Mouse (Mus musculus) liver (tissue): Measurements from ENCODE around the gene Apbb2.

Source experiments
- DNase-seq: peaks from one replicate; pipeline ENCODE4 v3.0.0-alpha.2; 2020; ENCODE audit warnings: mixed read lengths

Apbb2 gene

GRCm38 (mm10) chr5:66408546-66408945, 210.0 kb downstream of the Apbb2 start:
- no peak for DNase-seq

- DNase-seq = no peak
Measured at GRCm38 (mm10) chr5:66407948-66408347, 210.6 kb downstream of the Apbb2 start.

GRCm38 (mm10) chr5:66406431-66406830, 212.2 kb downstream of the Apbb2 start:
- no peak for DNase-seq

- DNase-seq = no peak
Measured at GRCm38 (mm10) chr5:66405731-66406399, 212.7 kb downstream of the Apbb2 start.

- DNase-seq = no peak
Measured at GRCm38 (mm10) chr5:66405305-66405704, 213.3 kb downstream of the Apbb2 start.

GRCm38 (mm10) chr5:66400563-66400962, 218.0 kb downstream of the Apbb2 start:
- DNase-seq = no peak

- no peak for DNase-seq
Measured at GRCm38 (mm10) chr5:66399264-66399620, 219.3 kb downstream of the Apbb2 start.

- no peak for DNase-seq
Measured at GRCm38 (mm10) chr5:66398530-66399263, 219.9 kb downstream of the Apbb2 start.

- no peak for DNase-seq
Measured at GRCm38 (mm10) chr5:66393767-66394446, 224.7 kb downstream of the Apbb2 start.

- DNase-seq = no peak
Measured at GRCm38 (mm10) chr5:66392861-66393529, 225.6 kb downstream of the Apbb2 start.

- no peak for DNase-seq
Measured at GRCm38 (mm10) chr5:66391771-66392170, 226.8 kb downstream of the Apbb2 start.

- no peak for DNase-seq
Measured at GRCm38 (mm10) chr5:66391299-66391698, 227.3 kb downstream of the Apbb2 start.

- DNase-seq = no peak
Measured at GRCm38 (mm10) chr5:66390567-66390966, 228.0 kb downstream of the Apbb2 start.

GRCm38 (mm10) chr5:66387481-66387880, 231.1 kb downstream of the Apbb2 start:
- DNase-seq = no peak

- DNase-seq = no peak
Measured at GRCm38 (mm10) chr5:66385636-66386035, 232.9 kb downstream of the Apbb2 start.

- no peak for DNase-seq
Measured at GRCm38 (mm10) chr5:66384806-66385446, 233.7 kb downstream of the Apbb2 start.

GRCm38 (mm10) chr5:66384114-66384513, 234.5 kb downstream of the Apbb2 start:
- DNase-seq = no peak

GRCm38 (mm10) chr5:66382111-66382510, 236.5 kb downstream of the Apbb2 start:
- DNase-seq = no peak

GRCm38 (mm10) chr5:66378968-66379367, 239.6 kb downstream of the Apbb2 start:
- no peak for DNase-seq

GRCm38 (mm10) chr5:66376589-66377270, 241.9 kb downstream of the Apbb2 start:
- no peak for DNase-seq

GRCm38 (mm10) chr5:66374413-66374812, 244.2 kb downstream of the Apbb2 start:
- no peak for DNase-seq

- no peak for DNase-seq
Measured at GRCm38 (mm10) chr5:66373515-66374164, 244.9 kb downstream of the Apbb2 start.
